Mouse (Mus musculus): ENCODE measurements around the gene D6Wsu163e. TPM values are rescaled to one million over a fixed set of nuclear protein-coding genes. Genes with fewer than 3 reads are reported as not detected.

Gene D6Wsu163e
- polyA plus RNA-seq, 1 experiment from 2014 or later, result 29.8 TPM

- whole genome bisulfite sequencing, result 88% methylated on average over 26 of the region's 26 CpGs
- ATAC-seq (replicated peaks), result no peak
These were observed 75.4 kb downstream of the D6Wsu163e start, which contains the start of gene Fgf6 for GRCm38 (mm10) chr6:127014906-127015770. Gene Fgf6 (plus strand): TSS chr6:127015586.

DNA sequence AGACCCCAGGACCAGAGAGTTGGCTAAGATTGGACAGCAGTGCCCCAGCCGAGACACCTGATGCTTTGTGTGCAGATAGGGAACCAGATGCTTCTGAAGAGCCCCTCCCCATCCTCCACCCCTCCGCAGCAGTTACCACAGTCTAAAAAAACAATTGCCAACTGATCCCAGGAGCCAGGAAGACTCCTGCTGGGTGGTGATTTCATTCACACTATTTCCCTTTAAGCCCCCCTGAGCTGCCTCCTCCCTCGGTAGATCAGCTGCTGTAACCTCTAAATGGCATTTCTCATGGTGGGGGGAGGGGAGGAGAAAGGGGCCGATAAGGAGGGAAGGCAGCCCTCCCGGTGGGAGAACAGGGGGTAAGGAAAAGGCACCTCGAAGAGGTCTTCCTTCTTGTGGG lies 79.5 kb downstream of the D6Wsu163e start:
- Histone ChIP-seq H3K27me3 (no peaks in the 10 kb centered on the region), H3K4me1 (0 out of 2 replicates have a peak, but pooled peaks cover 8% of the 10 kb centered on the region), H3K36me3 (no peaks in the 10 kb centered on the region), H3K4me2 (replicated peaks) (no peak overlapping the region), H3K4me3 (no peak overlapping the region), H3K27ac (replicated peaks) (no peak overlapping the region), H3K9me3 (no peaks in the 10 kb centered on the region), H3K9ac (replicated peaks) (no peak overlapping the region)
- 9% methylated on average over 6 of the region's 6 CpGs for WGBS
- no peak for ATAC-seq (replicated peaks)

More at GRCm38 (mm10) chr6:127014906-127015770, 75.4 kb downstream of the D6Wsu163e start, which contains the start of gene Fgf6:
- H3K9me3 ChIP-seq, result no peaks in the 10 kb centered on the region
- H3K27ac ChIP-seq (replicated peaks), result no peak within 1 kb of the TSS
- no peak within 1 kb of the TSS for H3K4me3 ChIP-seq
- no peak within 1 kb of the TSS for H3K9ac ChIP-seq (replicated peaks)
- H3K4me2 ChIP-seq (replicated peaks), result no peak within 1 kb of the TSS
- no peaks in the 10 kb centered on the region for H3K27me3 ChIP-seq
- 0 out of 2 replicates have a peak, but pooled peaks cover 3% of the 10 kb centered on the region for H3K4me1 ChIP-seq
- no peaks in the 10 kb centered on the region for H3K36me3 ChIP-seq

- Histone ChIP-seq H3K4me2 (replicated peaks) (no peak overlapping the region), H3K36me3 (no peaks in the 10 kb centered on the region), H3K9ac (replicated peaks) (no peak overlapping the region), H3K27ac (replicated peaks) (no peak overlapping the region), H3K4me1 (0 out of 2 replicates have a peak, but pooled peaks cover 8% of the 10 kb centered on the region), H3K27me3 (no peaks in the 10 kb centered on the region), H3K4me3 (no peak overlapping the region), H3K9me3 (no peaks in the 10 kb centered on the region)
- ATAC-seq (replicated peaks), result no peak
- WGBS, result 14% methylated on average over 13 of the region's 13 CpGs
These were observed 80.7 kb downstream of the D6Wsu163e start for GRCm38 (mm10) chr6:127020431-127020830.

GRCm38 (mm10) chr6:127024836-127025235 lies 85.1 kb downstream of the D6Wsu163e start:
- Histone ChIP-seq H3K4me1 (0 out of 2 replicates have a peak, but pooled peaks cover 4% of the 10 kb centered on the region), H3K27ac (replicated peaks) (no peak overlapping the region), H3K36me3 (no peaks in the 10 kb centered on the region), H3K4me3 (no peak overlapping the region), H3K27me3 (no peaks in the 10 kb centered on the region), H3K9ac (replicated peaks) (no peak overlapping the region), H3K4me2 (replicated peaks) (no peak overlapping the region), H3K9me3 (no peaks in the 10 kb centered on the region)
- ATAC-seq (replicated peaks), result no peak
- WGBS, result 76% methylated on average over 7 of the region's 7 CpGs

Other genes starting within 250 kb of the D6Wsu163e start
- 10.6 and 11.4 TPM in 2 replicates for gene Kcna6, start 199.3 kb upstream of the D6Wsu163e start, polyA plus RNA-seq (2015; fragmentation: Nextera tagmentation; extraction: Ambion mirVana)
- 184 and 185 TPM in 2 replicates for gene Ndufa9, start 90.8 kb upstream of the D6Wsu163e start, polyA plus RNA-seq (2015; fragmentation: Nextera tagmentation; extraction: Ambion mirVana)
- 0.25 TPM in 1 of 2 replicates, not detected in the other for gene Akap3, start 86.9 kb upstream of the D6Wsu163e start, polyA plus RNA-seq (2015; fragmentation: Nextera tagmentation; extraction: Ambion mirVana)
- gene Dyrk4, start 18.1 kb upstream of the D6Wsu163e start, polyA plus RNA-seq (2015; fragmentation: Nextera tagmentation; extraction: Ambion mirVana), result 0.08 TPM in 1 of 2 replicates, not detected in the other
- 29.9 and 33.8 TPM in 2 replicates for gene Rad51ap1, start 375 bp upstream of the D6Wsu163e start, polyA plus RNA-seq (2015; fragmentation: Nextera tagmentation; extraction: Ambion mirVana)
- gene Fgf6, start 75.6 kb downstream of the D6Wsu163e start, polyA plus RNA-seq (2015; fragmentation: Nextera tagmentation; extraction: Ambion mirVana), result not detected in 2 replicates
- gene Fgf23, start 132.9 kb downstream of the D6Wsu163e start, polyA plus RNA-seq (2015; fragmentation: Nextera tagmentation; extraction: Ambion mirVana), result 0.09 and 0.10 TPM in 2 replicates
- 9.2 and 10.0 TPM in 2 replicates for gene Tigar, start 169.6 kb downstream of the D6Wsu163e start, polyA plus RNA-seq (2015; fragmentation: Nextera tagmentation; extraction: Ambion mirVana)
- 1,282 and 1,421 TPM in 2 replicates for gene Ccnd2, start 212.2 kb downstream of the D6Wsu163e start, polyA plus RNA-seq (2015; fragmentation: Nextera tagmentation; extraction: Ambion mirVana)